Mouse (Mus musculus) midbrain, embryonic 10.5 days (tissue): ENCODE data around the gene Spin4. TPM values are rescaled to one million over a fixed set of nuclear protein-coding genes. Genes with fewer than 3 reads are reported as not detected.

Experiments used
- DNase-seq: peaks from one replicate; pipeline ENCODE4 v3.0.0-alpha.2; 2017; ENCODE audit warnings: low spot score
- H3K27ac ChIP-seq: fragments of 300-500 bp; sonication (generic); replicated peaks from 2 replicates; pipeline ENCODE4 v1.5.1; 2016; ENCODE audit warnings: mild to moderate bottlenecking
- H3K27me3 ChIP-seq: fragments of 300-500 bp; sonication (generic); 2 replicates; pipeline ENCODE4 v1.6.1; 2016; ENCODE audit warnings: low read depth, mild to moderate bottlenecking; ENCODE audit not compliant: poor library complexity, severe bottlenecking
- H3K36me3 ChIP-seq: fragments of 300-500 bp; sonication (generic); 2 replicates; pipeline ENCODE4 v1.6.1; 2016; ENCODE audit warnings: mild to moderate bottlenecking, moderate library complexity
- H3K4me1 ChIP-seq: fragments of 300-500 bp; sonication (generic); 2 replicates; pipeline ENCODE4 v1.6.1; 2016
- H3K4me3 ChIP-seq: fragments of 300-500 bp; sonication (generic); 2 replicates; pipeline ENCODE4 v1.5.1; 2016; ENCODE audit warnings: mild to moderate bottlenecking, moderate library complexity
- H3K9me3 ChIP-seq: fragments of 300-500 bp; sonication (generic); replicated peaks from 2 replicates; pipeline ENCODE4 v1.6.1; 2016; ENCODE audit warnings: mild to moderate bottlenecking
- WGBS: fragments of 180-500 bp; shearing (Covaris S2); methylation state at CpG from one replicate; pipeline ENCODE4 v1.1.7; 2016; 5-methylcytosine and 5-hydroxymethylcytosine counted together
- polyA plus RNA-seq: library from polyadenylated mRNA; unstranded; fragments of >200 nt; fragmentation: Nextera tagmentation; extraction: Ambion mirVana; gene quantifications from 2 replicates; pipeline ENCODE4 v1.2.1, GENCODE M21; 2016

Spin4 gene
- 7.3 and 7.9 TPM in 2 replicates for polyA plus RNA-seq

GRCm38 (mm10) chrX:95026361-95026892 lies at the start of gene Spin4:
Spin4 (minus strand) TSS chrX:95026682.
- Histone ChIP-seq H3K27ac (peak within 1 kb of the TSS; percentile 89), H3K36me3 (no peaks in the 10 kb centered on the region), H3K9me3 (no peaks in the 10 kb centered on the region), H3K4me3 (peak within 1 kb of the TSS; percentile 57), H3K27me3 (peaks cover 20% of the 10 kb centered on the region; the same call in 1 of the 2 replicates), H3K4me1 (0 out of 2 replicates have a peak, but pooled peaks cover 7% of the 10 kb centered on the region)
- peak; percentile 74 for DNase-seq
- WGBS = 15% methylated on average over 30 of the region's 30 CpGs

GRCm38 (mm10) chrX:95027907-95028306 lies 1.4 kb upstream of the Spin4 start:
- Histone ChIP-seq H3K27me3 (peaks cover 14% of the 10 kb centered on the region; the same call in 1 of the 2 replicates), H3K4me1 (0 out of 2 replicates have a peak, but pooled peaks cover 7% of the 10 kb centered on the region), H3K27ac (no peak overlapping the region), H3K36me3 (no peaks in the 10 kb centered on the region), H3K9me3 (no peaks in the 10 kb centered on the region), H3K4me3 (no peak overlapping the region)
- WGBS = 73% methylated on average over 5 of the region's 5 CpGs
- DNase-seq = no peak

- 25% methylated on average over 23 of the region's 23 CpGs for whole genome bisulfite sequencing
- 0 out of 2 replicates have a peak, but pooled peaks cover 7% of the 10 kb centered on the region for H3K4me1 ChIP-seq
- no peaks in the 10 kb centered on the region for H3K9me3 ChIP-seq
- peak overlapping the region; percentile 89 for H3K27ac ChIP-seq
- H3K27me3 ChIP-seq = peaks cover 23% of the 10 kb centered on the region; the same call in 1 of the 2 replicates
- H3K36me3 ChIP-seq = no peaks in the 10 kb centered on the region
- DNase-seq = peak; percentile 33
- H3K4me3 ChIP-seq = peak overlapping the region; percentile 57
These were observed 612 bp downstream of the Spin4 start for GRCm38 (mm10) chrX:95025779-95026360.

- no peak for DNase-seq
These were observed 14.4 kb downstream of the Spin4 start for GRCm38 (mm10) chrX:95012033-95012432.

GRCm38 (mm10) chrX:94998845-94999244 lies 27.6 kb downstream of the Spin4 start:
- peaks cover 7% of the 10 kb centered on the region; the same call in 1 of the 2 replicates for H3K9me3 ChIP-seq
- H3K36me3 ChIP-seq = no peaks in the 10 kb centered on the region
- WGBS = 95% methylated on average over 11 of the region's 11 CpGs
- DNase-seq = no peak
- H3K4me3 ChIP-seq = no peak overlapping the region
- H3K4me1 ChIP-seq = peaks cover 8% of the 10 kb centered on the region; the same call in 1 of the 2 replicates
- H3K27ac ChIP-seq = no peak overlapping the region
- peaks cover 23% of the 10 kb centered on the region for H3K27me3 ChIP-seq

More at GRCm38 (mm10) chrX:95012033-95012432, 14.4 kb downstream of the Spin4 start:
- Histone ChIP-seq H3K27ac (no peak overlapping the region), H3K4me3 (no peak overlapping the region), H3K9me3 (no peaks in the 10 kb centered on the region), H3K36me3 (no peaks in the 10 kb centered on the region), H3K27me3 (peaks cover 25% of the 10 kb centered on the region), H3K4me1 (no peaks in the 10 kb centered on the region)
- 19% methylated on average over 4 of the region's 4 CpGs for WGBS

GRCm38 (mm10) chrX:94994113-94994512 lies 32.4 kb downstream of the Spin4 start:
- WGBS = 43% methylated on average over 3 of the region's 3 CpGs
- Histone ChIP-seq H3K27me3 (peaks cover 63% of the 10 kb centered on the region), H3K4me3 (no peak overlapping the region), H3K27ac (no peak overlapping the region), H3K4me1 (peaks cover 18% of the 10 kb centered on the region; the same call in 1 of the 2 replicates), H3K9me3 (peaks cover 7% of the 10 kb centered on the region; the same call in 1 of the 2 replicates), H3K36me3 (no peaks in the 10 kb centered on the region)
- DNase-seq = no peak

- Histone ChIP-seq H3K9me3 (no peaks in the 10 kb centered on the region), H3K27me3 (peaks cover 72% of the 10 kb centered on the region), H3K36me3 (no peaks in the 10 kb centered on the region), H3K4me3 (peak overlapping the region; percentile 51; the same call in 1 of the 2 replicates), H3K27ac (peak overlapping the region; percentile 82; the same call in 1 of the 2 replicates), H3K4me1 (peaks cover 18% of the 10 kb centered on the region; the same call in 1 of the 2 replicates)
- no peak for DNase-seq
- WGBS = 73% methylated on average over 2 of the region's 2 CpGs
These were observed 35.6 kb downstream of the Spin4 start for GRCm38 (mm10) chrX:94990903-94991302.

GRCm38 (mm10) chrX:94990080-94990825 lies 36.2 kb downstream of the Spin4 start:
- H3K4me3 ChIP-seq = peak overlapping the region; percentile 51
- peak; percentile 49 for DNase-seq
- H3K27ac ChIP-seq = peak overlapping the region; percentile 82
- peaks cover 78% of the 10 kb centered on the region for H3K27me3 ChIP-seq
- peaks cover 18% of the 10 kb centered on the region; the same call in 1 of the 2 replicates for H3K4me1 ChIP-seq
- no peaks in the 10 kb centered on the region for H3K9me3 ChIP-seq
- 26% methylated on average over 29 of the region's 29 CpGs for WGBS
- H3K36me3 ChIP-seq = no peaks in the 10 kb centered on the region

Other genes with a start within 250 kb of the Spin4 start
- 15.7 and 20.0 TPM in 2 replicates for gene Arhgef9, start 170.2 kb upstream of the Spin4 start, polyA plus RNA-seq